Mouse (Mus musculus) lung, adult 18-20 months (tissue): ENCODE measurements around the gene Arhgap28.
"Not testable (repeated sequence)": the region's sequence is repeated elsewhere in the genome, so short reads cannot be mapped to it uniquely, and the experiment has no call there.

Experiments
- DNase-seq, 2 experiments: peaks; one replicate each; pipeline ENCODE4 v3.0.0; 2022; ENCODE audit warnings: mixed read lengths in 2 of 2

Arhgap28 gene

DNA sequence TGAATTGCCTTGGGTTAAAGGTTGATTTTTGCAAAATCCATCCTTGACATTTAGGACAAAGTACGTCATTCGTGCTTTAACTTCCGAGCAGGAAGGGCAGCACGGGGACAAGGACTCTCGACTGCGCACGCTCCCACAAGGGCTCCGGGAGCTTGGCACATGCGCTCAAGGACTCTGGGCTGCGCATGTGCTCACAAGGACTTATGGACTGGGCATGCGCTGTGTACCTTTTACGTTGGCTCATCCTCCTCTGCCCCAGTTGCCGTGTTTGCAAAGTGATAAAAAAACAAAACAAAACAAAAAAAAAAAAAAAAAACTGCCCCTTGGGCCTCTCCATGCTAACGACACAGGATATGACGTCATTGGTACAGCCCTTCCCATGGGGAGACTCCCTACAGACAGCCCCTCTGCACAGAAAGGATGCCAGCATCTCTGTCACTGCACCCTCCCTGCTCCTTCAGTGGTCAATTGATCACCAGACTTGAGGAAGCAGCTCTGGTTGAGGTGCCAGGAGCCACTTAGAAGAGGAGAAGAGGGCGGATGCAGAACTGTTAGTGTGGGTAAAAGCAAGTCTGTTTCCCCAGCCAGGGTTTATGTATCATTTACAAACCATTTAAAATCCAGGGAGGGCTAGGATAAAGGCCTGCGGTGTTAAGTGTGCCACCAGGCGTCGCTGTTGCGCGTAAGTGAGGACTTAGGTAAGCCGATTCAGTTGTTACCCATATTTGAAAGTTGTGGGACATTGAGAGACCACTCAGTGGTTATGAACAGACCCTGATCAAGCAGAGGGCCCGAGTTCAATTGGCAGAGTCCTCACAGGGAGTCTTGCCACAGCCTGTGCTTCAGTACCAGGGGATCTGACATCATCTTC is 134.0 kb downstream of the Arhgap28 start:
- peak; percentile 30 to 31 for DNase-seq

DNA sequence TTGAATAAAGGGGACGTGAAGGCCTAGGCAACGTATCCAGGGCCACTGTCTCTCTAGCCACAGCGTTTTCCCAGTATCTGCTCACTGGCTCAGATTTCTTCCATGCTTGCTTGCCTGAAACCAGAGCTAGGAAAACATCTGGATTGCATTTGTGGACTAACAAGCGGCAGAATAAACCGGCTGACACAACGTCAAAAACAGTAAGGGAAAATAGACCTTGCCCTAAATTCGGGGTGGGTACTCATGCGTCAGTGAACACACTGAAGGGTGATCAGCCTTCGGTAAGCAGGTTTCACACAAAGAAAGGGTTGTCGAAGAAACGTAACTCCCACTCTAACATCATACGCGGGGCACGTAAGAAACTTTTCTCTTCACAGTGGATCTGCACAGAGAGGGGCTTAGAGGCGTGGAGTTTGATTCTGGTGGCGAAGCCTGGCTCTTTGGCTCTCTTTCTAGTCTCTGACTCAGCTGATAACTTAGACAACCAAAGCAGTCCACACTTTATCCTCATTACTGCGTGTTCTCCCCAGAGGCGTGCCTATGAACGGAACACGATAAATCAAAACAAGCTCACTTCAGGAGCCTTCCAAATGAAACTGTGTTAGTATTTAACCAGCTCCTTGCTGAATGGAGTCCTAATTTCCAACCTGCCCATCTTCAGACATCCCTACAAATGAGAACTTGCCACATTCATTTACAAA is 137.2 kb downstream of the Arhgap28 start:
- DNase-seq: no peak

DNA sequence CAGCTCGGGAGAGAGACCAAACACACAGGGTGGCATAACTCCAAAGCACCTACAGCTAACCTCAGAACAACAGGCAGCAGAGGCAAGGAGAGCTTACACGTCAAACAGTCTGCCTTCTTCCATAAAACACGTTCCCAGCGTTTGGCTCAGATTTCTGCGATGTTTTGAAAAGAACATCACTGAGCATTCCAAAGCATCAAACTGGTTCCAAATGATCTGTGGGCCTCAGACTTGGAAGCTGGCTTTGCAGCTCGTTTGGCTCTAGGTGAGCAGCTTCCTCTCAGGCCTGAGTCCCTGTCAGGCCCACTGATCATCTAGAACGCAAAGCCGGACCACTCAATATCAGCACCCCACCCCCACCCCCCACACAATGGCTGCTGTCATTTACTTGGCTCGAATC is 137.9 kb downstream of the Arhgap28 start:
- DNase-seq: peak in 1 of 2 experiments; percentile 16

DNA sequence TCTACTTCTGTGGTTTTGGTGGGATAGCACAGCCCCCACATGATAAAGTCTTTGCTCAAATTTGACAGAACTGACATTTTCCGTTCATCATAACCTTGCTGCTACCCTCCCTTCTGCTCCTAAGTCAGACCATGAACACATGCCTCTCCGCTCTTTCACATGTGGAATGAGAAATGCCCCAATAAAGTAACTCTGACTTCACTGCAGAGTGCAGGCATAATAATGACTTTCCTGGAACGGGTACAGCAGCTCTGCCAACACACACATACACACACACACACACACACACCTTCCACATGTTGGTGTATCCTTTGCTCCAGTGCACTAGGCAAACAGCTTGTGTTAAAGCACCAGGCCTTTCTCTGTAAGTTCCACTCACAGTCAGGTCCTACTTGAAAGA is 139.0 kb downstream of the Arhgap28 start:
- no peak for DNase-seq

DNA sequence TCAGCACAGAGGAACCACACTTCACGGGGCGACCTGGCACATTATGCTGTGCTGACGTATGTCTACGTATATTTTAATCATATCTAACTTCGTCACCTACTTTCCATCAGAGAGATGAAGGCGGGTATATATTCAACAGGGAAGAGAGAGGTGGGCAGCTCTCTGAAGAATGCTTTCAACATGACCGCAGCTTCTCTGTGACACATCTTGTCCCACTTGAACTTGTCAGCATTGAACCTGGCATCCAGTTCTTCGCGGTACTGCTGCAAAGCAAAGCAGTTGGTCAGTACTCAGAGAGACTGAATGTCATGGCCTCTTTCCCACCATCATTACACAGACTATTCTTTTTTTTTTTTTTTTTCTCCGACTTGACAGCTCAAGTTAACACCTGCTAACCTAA is 139.6 kb downstream of the Arhgap28 start:
- no peak for DNase-seq

DNA sequence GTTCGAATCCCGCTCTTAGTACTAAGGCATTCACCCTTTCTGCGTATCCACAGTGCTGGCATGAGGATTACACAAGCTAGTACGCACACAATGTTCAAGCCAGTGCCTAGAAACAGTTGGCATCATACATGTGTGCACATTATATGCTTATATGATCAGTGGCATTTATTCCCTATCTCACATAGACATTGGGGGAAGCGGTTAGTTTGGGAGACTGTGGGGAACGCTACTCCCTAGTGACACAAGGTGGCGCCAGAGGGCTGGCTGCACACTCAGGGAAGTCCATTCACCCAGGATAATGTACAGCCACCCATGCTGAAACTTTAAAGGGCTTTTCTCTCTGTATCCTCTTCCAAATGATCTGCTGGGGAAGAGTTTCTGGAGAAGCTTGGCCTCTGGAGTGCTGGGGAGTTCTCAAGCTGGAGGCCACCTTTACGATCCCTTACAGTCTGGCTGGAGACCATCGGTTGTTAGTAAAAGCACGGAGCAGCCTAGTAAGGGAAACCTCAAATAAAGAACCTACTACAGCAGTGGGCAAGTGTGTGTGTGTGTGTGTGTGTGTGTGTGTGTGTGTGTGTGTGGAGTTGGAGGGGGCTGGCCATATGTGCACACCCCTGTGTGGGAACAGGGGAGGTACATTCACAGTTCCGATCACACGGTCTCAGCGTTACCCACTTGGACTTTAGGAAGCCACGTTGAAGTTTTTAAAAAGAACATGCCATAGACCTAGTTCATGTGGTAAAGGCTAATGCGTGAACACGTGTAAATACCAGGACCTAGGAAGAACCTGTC is 142.0 kb downstream of the Arhgap28 start:
- peak; percentile 19 to 45 for DNase-seq

DNA sequence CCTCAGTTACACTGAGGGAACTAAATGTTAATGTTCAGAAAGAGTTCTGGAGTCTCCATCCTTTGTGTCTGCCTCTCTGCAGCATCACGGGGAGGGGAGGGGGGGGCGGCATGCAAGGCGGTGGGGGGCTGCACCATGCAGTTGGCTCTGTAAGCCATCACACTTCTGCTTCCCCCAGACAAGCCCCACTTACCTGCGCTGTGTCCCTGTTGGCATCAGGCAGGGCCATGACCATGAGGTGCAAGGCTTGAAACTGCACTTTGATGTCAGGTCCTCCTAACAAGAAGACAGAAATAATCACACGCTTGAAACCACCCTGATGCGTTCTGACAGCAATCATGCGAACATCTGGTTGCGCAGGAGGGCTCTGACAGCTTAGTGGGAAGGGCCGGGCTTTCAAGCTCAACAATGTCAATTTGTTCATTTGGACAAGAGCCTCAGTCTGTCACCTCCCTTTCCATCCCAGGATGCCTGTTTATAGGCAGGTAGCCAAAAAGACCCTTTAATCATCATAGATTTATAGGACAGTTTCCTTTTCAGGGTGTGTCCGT is 142.8 kb downstream of the Arhgap28 start:
- no peak for DNase-seq

DNA sequence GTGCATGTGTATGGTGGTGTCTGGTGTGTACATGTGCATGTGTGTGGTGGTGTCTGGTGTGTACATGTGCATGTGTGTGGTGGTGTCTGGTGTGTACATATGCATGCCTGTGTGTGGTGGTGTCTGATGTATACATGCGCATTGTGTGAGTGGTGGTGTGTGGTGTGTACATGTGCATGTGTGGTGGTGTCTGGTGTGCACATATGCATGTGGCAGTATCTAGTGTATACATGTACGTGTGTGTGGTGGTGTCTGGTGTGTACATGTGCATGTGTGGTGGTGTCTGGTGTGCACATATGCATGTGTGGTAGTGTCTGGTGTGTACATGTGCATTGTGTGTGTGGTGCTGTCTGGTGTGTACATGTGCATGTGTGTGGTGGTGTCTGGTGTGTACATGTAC is 162.4 kb downstream of the Arhgap28 start:
- DNase-seq: not testable (repeated sequence)

DNA sequence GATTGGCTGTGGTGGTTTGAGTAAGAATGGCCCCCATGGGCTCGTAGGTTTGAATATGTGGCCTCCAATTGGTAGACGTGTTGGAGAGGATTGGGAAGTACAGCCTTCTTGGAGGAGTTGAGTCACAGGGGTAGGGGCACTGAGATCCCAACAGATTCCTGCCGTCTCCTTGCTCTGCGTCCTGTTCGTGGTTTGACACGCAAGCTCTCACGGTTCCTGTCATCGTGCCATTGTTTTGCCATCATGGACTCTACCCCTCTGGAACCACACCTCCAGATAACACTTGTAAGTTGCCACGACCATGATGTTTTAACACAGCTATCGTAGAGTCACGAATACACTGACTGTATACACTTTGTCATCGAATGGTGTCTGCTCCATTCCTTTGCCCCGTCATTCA is 165.0 kb downstream of the Arhgap28 start:
- DNase-seq: no peak

DNA sequence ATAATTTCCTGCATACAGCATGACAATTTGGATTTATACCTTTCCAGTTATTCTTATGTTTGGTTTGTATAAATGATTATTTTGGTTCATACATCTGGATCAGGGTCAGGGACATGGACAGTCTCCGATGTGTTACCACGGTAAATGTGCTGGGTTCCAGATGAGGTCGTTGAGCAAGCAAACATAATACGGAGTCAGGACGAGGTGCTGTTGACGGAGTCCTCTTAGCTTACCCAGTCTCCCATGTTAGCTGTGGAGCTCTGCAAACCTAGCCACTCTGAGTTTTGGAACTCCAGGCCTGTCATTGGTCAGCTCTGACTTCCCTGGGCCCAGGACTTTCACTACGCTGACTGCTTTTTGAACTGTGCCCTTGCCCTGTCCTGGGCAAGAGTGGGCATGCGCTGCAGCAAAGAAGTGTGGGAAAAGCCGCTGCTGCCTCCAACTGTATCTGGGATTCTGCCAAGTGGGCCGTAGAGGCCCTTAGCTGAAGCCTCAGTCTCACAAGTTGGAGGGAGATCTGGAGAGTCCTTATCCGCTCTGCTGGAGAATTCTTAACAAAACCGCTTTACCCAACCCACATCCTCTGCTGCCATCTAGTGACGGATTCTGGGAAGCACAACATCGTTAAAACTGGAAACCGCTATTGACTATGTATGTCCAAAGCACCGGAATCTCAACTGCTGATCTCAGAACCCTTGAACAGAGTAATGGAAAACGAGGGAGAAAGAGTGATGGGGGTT is 166.4 kb downstream of the Arhgap28 start:
- DNase-seq: peak; percentile 74 to 79

DNA sequence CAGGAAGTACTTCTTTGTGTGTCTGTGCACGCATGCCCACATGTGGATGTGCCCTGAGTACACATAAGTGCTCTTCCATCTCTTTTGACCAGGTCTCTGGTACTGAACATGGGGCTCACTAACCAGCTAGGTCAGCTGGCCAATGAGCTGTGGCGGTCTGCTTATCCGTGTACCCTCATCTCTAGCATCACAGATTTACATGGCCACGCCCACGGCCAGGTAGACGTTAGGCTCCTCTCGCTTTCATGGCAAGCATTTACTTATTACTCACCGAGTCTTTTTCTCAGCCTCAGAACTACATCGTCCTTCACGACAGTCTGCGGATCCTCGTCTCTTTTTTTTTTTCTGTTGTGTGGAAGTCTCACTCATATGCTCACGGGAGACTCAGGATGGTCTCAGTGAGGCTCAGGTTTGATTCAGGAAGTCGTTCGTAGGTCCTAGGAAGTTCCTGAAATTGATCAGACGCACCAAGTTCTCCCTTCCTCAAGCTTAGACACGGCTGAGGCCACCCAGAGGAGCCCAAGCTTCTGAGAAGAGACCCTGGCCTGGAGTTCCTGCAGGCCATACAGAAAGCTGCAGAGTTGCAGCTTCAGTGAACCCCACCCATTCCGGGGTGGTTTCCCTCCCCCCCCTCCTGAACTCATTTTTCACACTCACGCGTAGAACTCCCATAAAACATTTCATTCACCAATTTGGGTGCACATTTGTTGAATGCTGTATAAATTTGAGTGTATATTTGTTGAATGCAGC is 167.6 kb downstream of the Arhgap28 start:
- no peak for DNase-seq

DNA sequence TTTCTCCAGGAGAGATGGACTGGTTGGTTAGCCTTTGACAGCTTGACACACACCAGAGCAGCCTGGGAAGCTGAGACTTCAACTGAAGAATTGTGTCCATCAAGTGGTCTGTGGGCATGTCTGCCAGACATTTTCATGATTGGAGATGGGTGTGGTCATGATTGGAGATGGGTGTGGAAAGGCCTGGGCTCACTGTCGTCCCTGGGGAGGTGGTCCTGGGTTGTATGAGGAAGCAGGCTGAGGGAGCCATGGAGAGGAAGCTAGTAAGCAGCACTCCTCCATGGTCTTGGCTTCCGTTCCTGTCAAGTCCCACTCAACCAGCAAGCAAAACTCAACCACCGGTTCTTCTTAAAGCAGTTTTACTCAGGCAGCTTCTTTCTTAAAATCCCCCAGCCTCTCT is 176.5 kb downstream of the Arhgap28 start:
- no peak for DNase-seq

DNA sequence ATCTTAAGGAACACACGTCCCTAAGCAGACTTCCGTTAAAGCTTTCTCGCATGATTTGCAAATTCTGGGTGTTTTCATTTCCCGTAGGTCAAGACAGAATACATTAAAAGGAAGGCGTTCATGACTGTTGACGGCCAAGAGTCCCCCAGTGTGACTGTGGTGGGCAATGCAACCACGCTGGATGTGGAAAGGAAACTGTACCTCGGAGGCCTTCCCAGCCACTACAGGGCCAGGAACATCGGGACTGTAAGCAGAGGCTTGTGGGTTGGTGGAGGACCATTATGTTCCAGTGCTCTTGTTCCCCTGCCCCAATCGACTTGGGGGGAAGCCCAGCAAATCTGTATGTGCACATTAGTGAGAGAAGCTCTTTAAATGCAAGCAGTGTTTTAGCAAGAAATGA is 187.0 kb downstream of the Arhgap28 start:
- no peak for DNase-seq

DNA sequence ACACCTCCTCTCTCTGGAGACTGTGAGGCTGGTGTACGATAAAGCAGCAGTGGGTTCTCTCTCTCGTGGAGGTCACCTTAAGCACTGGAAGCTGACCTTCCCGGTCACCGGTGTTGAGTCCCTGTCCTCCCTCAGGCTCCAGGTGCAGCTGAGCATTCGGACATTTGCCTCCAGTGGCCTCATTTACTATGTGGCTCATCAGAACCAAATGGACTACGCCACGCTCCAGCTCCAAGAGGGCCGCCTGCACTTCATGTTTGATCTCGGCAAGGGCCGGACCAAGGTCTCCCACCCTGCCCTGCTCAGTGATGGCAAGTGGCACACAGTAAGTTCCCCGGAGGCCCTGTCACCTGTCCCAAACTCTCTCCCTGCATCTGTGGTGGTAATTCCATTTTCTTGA is 188.2 kb downstream of the Arhgap28 start:
- no peak for DNase-seq

DNA sequence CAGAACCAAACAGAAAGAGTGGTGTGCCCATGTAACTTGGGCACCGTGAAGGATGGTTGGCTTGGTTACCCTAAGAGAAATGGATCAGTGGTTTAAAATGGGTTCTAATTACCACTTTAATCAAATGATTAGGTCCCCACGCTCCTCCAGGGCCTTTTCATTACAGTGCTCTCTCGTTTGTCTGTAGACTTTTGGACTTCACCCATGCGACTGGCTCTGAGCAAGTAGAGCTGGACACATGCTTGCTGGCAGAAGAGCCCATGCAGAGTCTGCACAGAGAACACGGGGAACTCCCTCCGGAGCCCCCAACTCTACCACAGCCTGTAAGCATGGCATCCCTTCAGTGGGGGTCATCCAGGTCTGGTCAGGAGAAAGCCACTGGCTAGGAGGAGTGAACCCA is 190.3 kb downstream of the Arhgap28 start:
- DNase-seq: no peak

DNA sequence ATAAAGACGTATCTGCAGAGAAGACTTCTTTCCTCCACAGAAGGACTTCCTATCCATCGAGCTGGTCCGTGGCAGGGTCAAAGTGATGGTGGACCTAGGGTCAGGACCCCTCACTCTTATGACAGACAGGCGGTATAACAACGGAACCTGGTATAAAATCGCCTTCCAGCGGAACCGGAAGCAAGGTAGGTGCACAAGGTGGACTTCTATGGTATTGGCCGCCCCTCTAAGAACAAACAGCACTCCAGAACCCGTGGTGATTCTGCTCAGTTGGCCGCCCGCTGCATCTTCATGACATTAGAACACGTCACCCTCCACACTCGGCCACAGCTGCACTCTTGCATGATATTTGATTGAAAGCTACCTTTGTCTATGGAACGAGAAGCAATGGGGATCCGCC is 194.7 kb downstream of the Arhgap28 start:
- DNase-seq: no peak
